Mouse (Mus musculus): Measurements from ENCODE around the gene Pdzrn3.

DNA sequence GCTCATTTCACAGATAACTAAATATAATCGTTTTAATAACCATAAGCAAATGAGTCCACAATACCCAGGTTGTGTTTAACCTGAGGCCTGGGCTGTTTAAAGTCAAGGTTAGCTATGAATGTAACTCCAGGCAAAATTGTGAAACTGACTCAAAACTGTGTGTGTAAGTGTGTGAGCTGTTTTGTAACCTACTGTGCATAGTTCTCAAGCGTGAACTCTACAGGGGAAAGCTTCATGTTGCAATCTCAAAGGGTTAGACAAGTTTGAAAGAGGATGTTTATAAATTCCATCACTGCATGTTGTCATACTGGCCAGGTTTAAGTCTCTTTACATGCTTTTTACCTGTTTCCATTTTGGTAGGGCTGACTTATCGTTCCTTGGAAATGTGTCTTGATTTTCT is 158.7 kb downstream of the Pdzrn3 start:
- TF ChIP-seq CTCF (IDR thresholded peaks at IDR 0.05; ENCODE audit: extremely low read depth, insufficient read length, insufficient replicate concordance, low read depth, low read length) (no peak), POLR2A (IDR thresholded peaks at IDR 0.05; ENCODE audit: low read depth, low read length) (no peak)

All from small intestine, adult 2 months (tissue).